Mouse (Mus musculus): ENCODE results near the gene 2610528J11Rik.

The 2610528J11Rik gene

GRCm38 (mm10) chr4:118543158-118543530 is 16.3 kb downstream of the 2610528J11Rik start:
- peak; percentile 73 for DNase-seq

- DNase-seq, result peak; percentile 95
These were observed 16.9 kb downstream of the 2610528J11Rik start, which contains the start of gene Tmem125 for GRCm38 (mm10) chr4:118543592-118544260. Tmem125 (minus strand) TSS chr4:118544044.

GRCm38 (mm10) chr4:118544441-118545127 is 17.8 kb downstream of the 2610528J11Rik start:
- no peak for DNase-seq

- peak; percentile 68 for DNase-seq
These were observed 20.8 kb downstream of the 2610528J11Rik start for GRCm38 (mm10) chr4:118547424-118548129.

GRCm38 (mm10) chr4:118548130-118548480 is 21.3 kb downstream of the 2610528J11Rik start:
- DNase-seq, result peak; percentile 14

GRCm38 (mm10) chr4:118553039-118553649 is 26.3 kb downstream of the 2610528J11Rik start:
- DNase-seq, result no peak

GRCm38 (mm10) chr4:118564062-118564925 is 37.5 kb downstream of the 2610528J11Rik start:
- peak; percentile 23 for DNase-seq

GRCm38 (mm10) chr4:118564926-118565279 is 38.1 kb downstream of the 2610528J11Rik start:
- DNase-seq, result no peak

GRCm38 (mm10) chr4:118566161-118566676 is 39.4 kb downstream of the 2610528J11Rik start:
- DNase-seq, result peak; percentile 62

- DNase-seq, result no peak
These were observed 41.9 kb downstream of the 2610528J11Rik start for GRCm38 (mm10) chr4:118568709-118569108.

- DNase-seq, result no peak
These were observed 42.5 kb downstream of the 2610528J11Rik start for GRCm38 (mm10) chr4:118569320-118569719.

- no peak for DNase-seq
These were observed 44.6 kb downstream of the 2610528J11Rik start for GRCm38 (mm10) chr4:118571441-118571840.

GRCm38 (mm10) chr4:118576097-118576496 is 49.3 kb downstream of the 2610528J11Rik start:
- peak; percentile 83 for DNase-seq

GRCm38 (mm10) chr4:118579313-118579712 is 52.5 kb downstream of the 2610528J11Rik start:
- peak; percentile 20 for DNase-seq
